Mouse (Mus musculus): ENCODE data around the gene Tia1. TPM values are rescaled to one million over a fixed set of nuclear protein-coding genes. Genes with fewer than 3 reads are reported as not detected.

Gene Tia1
- polyA plus RNA-seq, 1 experiment, result 11.5 TPM

GRCm38 (mm10) chr6:86426358-86426757, 22.3 kb downstream of the Tia1 start, which contains the start of gene Gm44790:
Gene Gm44790 (plus strand): TSS chr6:86426658.
- 93% methylated on average over 1 of the region's 1 CpGs for WGBS
- TF ChIP-seq CTCF (conservative IDR thresholded peaks at IDR 0.05; ENCODE audit: insufficient read depth, insufficient read length, low read depth, low read length) (no peak), POLR2A (IDR thresholded peaks at IDR 0.05; ENCODE audit: low read depth, low read length) (no peak)
- H3K4me3 ChIP-seq (ENCODE audit: insufficient read depth, low read depth, low read length), result no peak within 1 kb of the TSS
- no peak for DNase-seq
- H3K27ac ChIP-seq (ENCODE audit: insufficient read depth, low read depth, low read length), result no peak within 1 kb of the TSS
- H3K36me3 ChIP-seq (ENCODE audit: control insufficient read depth, insufficient read depth, low read length), result peaks cover 11% of the 10 kb centered on the region
- no peaks in the 10 kb centered on the region for H3K4me1 ChIP-seq (ENCODE audit: control insufficient read depth, insufficient read depth, low read length)
- H3K27me3 ChIP-seq (replicated peaks; ENCODE audit: control insufficient read depth, insufficient read depth, low read length), result no peaks in the 10 kb centered on the region

- H3K27me3 ChIP-seq (replicated peaks; ENCODE audit: control insufficient read depth, insufficient read depth, low read length), result no peaks in the 10 kb centered on the region
- no peaks in the 10 kb centered on the region for H3K4me1 ChIP-seq (ENCODE audit: control insufficient read depth, insufficient read depth, low read length)
- H3K36me3 ChIP-seq (ENCODE audit: control insufficient read depth, insufficient read depth, low read length), result peaks cover 4% of the 10 kb centered on the region
- H3K4me3 ChIP-seq (ENCODE audit: insufficient read depth, low read depth, low read length), result no peak overlapping the region
- WGBS, result 92% methylated on average over 3 of the region's 3 CpGs
- H3K27ac ChIP-seq (ENCODE audit: insufficient read depth, low read depth, low read length), result no peak overlapping the region
- DNase-seq, result no peak
- TF ChIP-seq CTCF (conservative IDR thresholded peaks at IDR 0.05; ENCODE audit: insufficient read depth, insufficient read length, low read depth, low read length), result no peak
- TF ChIP-seq POLR2A (IDR thresholded peaks at IDR 0.05; ENCODE audit: low read depth, low read length), result no peak
Measured at GRCm38 (mm10) chr6:86431531-86431930, 27.5 kb downstream of the Tia1 start.

- no peak for DNase-seq
- Histone ChIP-seq H3K27me3 (replicated peaks; ENCODE audit: control insufficient read depth, insufficient read depth, low read length) (no peaks in the 10 kb centered on the region), H3K4me3 (ENCODE audit: insufficient read depth, low read depth, low read length) (no peak overlapping the region), H3K4me1 (ENCODE audit: control insufficient read depth, insufficient read depth, low read length) (no peaks in the 10 kb centered on the region; the same call in 1 of the 2 replicates), H3K27ac (ENCODE audit: insufficient read depth, low read depth, low read length) (no peak overlapping the region), H3K36me3 (ENCODE audit: control insufficient read depth, insufficient read depth, low read length) (peaks cover 1% of the 10 kb centered on the region; the same call in 1 of the 2 replicates)
- TF ChIP-seq CTCF (conservative IDR thresholded peaks at IDR 0.05; ENCODE audit: insufficient read depth, insufficient read length, low read depth, low read length), result no peak
- TF ChIP-seq POLR2A (IDR thresholded peaks at IDR 0.05; ENCODE audit: low read depth, low read length), result no peak
- 89% methylated on average over 1 of the region's 1 CpGs for WGBS
Measured at GRCm38 (mm10) chr6:86433696-86434095, 29.7 kb downstream of the Tia1 start.

GRCm38 (mm10) chr6:86437711-86438110, 33.7 kb downstream of the Tia1 start:
- under 1% methylated on average over 14 of the region's 14 CpGs for WGBS
- peak; percentile 67 for DNase-seq
- H3K27ac ChIP-seq (ENCODE audit: insufficient read depth, low read depth, low read length), result peak overlapping the region; percentile 100
- no peak for TF ChIP-seq POLR2A (IDR thresholded peaks at IDR 0.05; ENCODE audit: low read depth, low read length)
- TF ChIP-seq CTCF (conservative IDR thresholded peaks at IDR 0.05; ENCODE audit: insufficient read depth, insufficient read length, low read depth, low read length), result peak; percentile 62
- peak overlapping the region; percentile 99 for H3K4me3 ChIP-seq (ENCODE audit: insufficient read depth, low read depth, low read length)
- H3K27me3 ChIP-seq (replicated peaks; ENCODE audit: control insufficient read depth, insufficient read depth, low read length), result no peaks in the 10 kb centered on the region
- no peaks in the 10 kb centered on the region; the same call in 1 of the 2 replicates for H3K4me1 ChIP-seq (ENCODE audit: control insufficient read depth, insufficient read depth, low read length)
- no peaks in the 10 kb centered on the region for H3K36me3 ChIP-seq (ENCODE audit: control insufficient read depth, insufficient read depth, low read length)

- no peaks in the 10 kb centered on the region for H3K27me3 ChIP-seq (replicated peaks; ENCODE audit: control insufficient read depth, insufficient read depth, low read length)
- TF ChIP-seq POLR2A (IDR thresholded peaks at IDR 0.05; ENCODE audit: low read depth, low read length), result peak; percentile 78
- peak; percentile 33; the same call in 1 of the 2 replicates for TF ChIP-seq CTCF (conservative IDR thresholded peaks at IDR 0.05; ENCODE audit: insufficient read depth, insufficient read length, low read depth, low read length)
- no peaks in the 10 kb centered on the region for H3K36me3 ChIP-seq (ENCODE audit: control insufficient read depth, insufficient read depth, low read length)
- under 1% methylated on average over 59 of the region's 59 CpGs for WGBS
- DNase-seq, result peak; percentile 98
- no peaks in the 10 kb centered on the region; the same call in 1 of the 2 replicates for H3K4me1 ChIP-seq (ENCODE audit: control insufficient read depth, insufficient read depth, low read length)
- H3K27ac ChIP-seq (ENCODE audit: insufficient read depth, low read depth, low read length), result peak within 1 kb of the TSS; percentile 100
- peak within 1 kb of the TSS; percentile 99 for H3K4me3 ChIP-seq (ENCODE audit: insufficient read depth, low read depth, low read length)
Measured at GRCm38 (mm10) chr6:86438272-86439118, 34.5 kb downstream of the Tia1 start, which contains the start of gene C87436. Gene C87436 (plus strand): TSS chr6:86438374.

- peaks cover 3% of the 10 kb centered on the region; the same call in 1 of the 2 replicates for H3K36me3 ChIP-seq (ENCODE audit: control insufficient read depth, insufficient read depth, low read length)
- H3K4me3 ChIP-seq (ENCODE audit: insufficient read depth, low read depth, low read length), result peak overlapping the region; percentile 99
- WGBS, result 3% methylated on average over 13 of the region's 13 CpGs
- TF ChIP-seq POLR2A (IDR thresholded peaks at IDR 0.05; ENCODE audit: low read depth, low read length) (no peak), CTCF (conservative IDR thresholded peaks at IDR 0.05; ENCODE audit: insufficient read depth, insufficient read length, low read depth, low read length) (no peak)
- H3K4me1 ChIP-seq (ENCODE audit: control insufficient read depth, insufficient read depth, low read length), result no peaks in the 10 kb centered on the region; the same call in 1 of the 2 replicates
- peak overlapping the region; percentile 72 for H3K27ac ChIP-seq (ENCODE audit: insufficient read depth, low read depth, low read length)
- DNase-seq, result no peak
- no peaks in the 10 kb centered on the region for H3K27me3 ChIP-seq (replicated peaks; ENCODE audit: control insufficient read depth, insufficient read depth, low read length)
Measured at GRCm38 (mm10) chr6:86439119-86439496, 35.1 kb downstream of the Tia1 start.

- Histone ChIP-seq H3K27me3 (replicated peaks; ENCODE audit: control insufficient read depth, insufficient read depth, low read length) (no peaks in the 10 kb centered on the region), H3K4me1 (ENCODE audit: control insufficient read depth, insufficient read depth, low read length) (no peaks in the 10 kb centered on the region; the same call in 1 of the 2 replicates), H3K27ac (ENCODE audit: insufficient read depth, low read depth, low read length) (no peak overlapping the region), H3K4me3 (ENCODE audit: insufficient read depth, low read depth, low read length) (no peak overlapping the region), H3K36me3 (ENCODE audit: control insufficient read depth, insufficient read depth, low read length) (peaks cover 3% of the 10 kb centered on the region; the same call in 1 of the 2 replicates)
- 82% methylated on average over 1 of the region's 1 CpGs for WGBS
- TF ChIP-seq POLR2A (IDR thresholded peaks at IDR 0.05; ENCODE audit: low read depth, low read length) (no peak), CTCF (conservative IDR thresholded peaks at IDR 0.05; ENCODE audit: insufficient read depth, insufficient read length, low read depth, low read length) (no peak)
- DNase-seq, result no peak
Measured at GRCm38 (mm10) chr6:86439531-86439930, 35.5 kb downstream of the Tia1 start.

All from kidney, adult 2 months (tissue).